Mouse (Mus musculus) intestine, embryonic 14.5 days (tissue): ENCODE data around the gene Farp1. TPM values are rescaled to one million over a fixed set of nuclear protein-coding genes. Genes with fewer than 3 reads are reported as not detected.

Experiments used
- ATAC-seq: fragments of 200-750 bp; cut with Nextera tagmentation; replicated peaks from 2 replicates; pipeline ENCODE4 v1.8.0; 2017; ENCODE audit warnings: low read depth, moderate number of reproducible peaks, moderate TSS enrichment, moderate library complexity; ENCODE audit not compliant: low FRiP score, low TSS enrichment
- DNase-seq: peaks from one replicate; pipeline ENCODE4 v3.0.0-alpha.2; 2018; ENCODE audit warnings: low spot score
- H3K27ac ChIP-seq: fragments of 300-500 bp; sonication (generic); 2 replicates; pipeline ENCODE4 v1.5.1; 2014; ENCODE audit warnings: low read depth, mild to moderate bottlenecking, control low read depth
- H3K27me3 ChIP-seq: fragments of 300-500 bp; sonication (generic); replicated peaks from 2 replicates; pipeline ENCODE4 v1.6.1; 2014; ENCODE audit warnings: low read length, control low read depth; ENCODE audit not compliant: control insufficient read depth, insufficient read depth
- H3K36me3 ChIP-seq: fragments of 300-500 bp; sonication (generic); 2 replicates; pipeline ENCODE4 v1.6.1; 2014; ENCODE audit warnings: low read length, control low read depth; ENCODE audit not compliant: control insufficient read depth, insufficient read depth
- H3K4me1 ChIP-seq: fragments of 300-500 bp; sonication (generic); replicated peaks from 2 replicates; pipeline ENCODE4 v1.6.1; 2014; ENCODE audit warnings: low read length, control low read depth, mixed read lengths; ENCODE audit not compliant: control insufficient read depth, insufficient read depth
- H3K4me2 ChIP-seq: fragments of 300-500 bp; sonication (generic); 2 replicates; pipeline ENCODE4 v1.6.1; 2014; ENCODE audit warnings: low read length
- H3K4me3 ChIP-seq: fragments of 300-500 bp; sonication (generic); 2 replicates; pipeline ENCODE4 v1.5.1; 2014; ENCODE audit warnings: low read depth, low read length, control low read depth, mixed read lengths
- H3K9ac ChIP-seq: fragments of 300-500 bp; sonication (generic); 2 replicates; pipeline ENCODE4 v1.6.1; 2014; ENCODE audit warnings: mild to moderate bottlenecking, low read length
- H3K9me3 ChIP-seq: fragments of 300-500 bp; sonication (generic); 2 replicates; pipeline ENCODE4 v1.6.1; 2016; ENCODE audit warnings: low read length, control low read depth; ENCODE audit not compliant: control insufficient read depth
- WGBS: fragments of 180-500 bp; shearing (Covaris S2); extraction: QIAGEN DNeasy Blood & Tissue Kit; methylation state at CpG from one replicate; pipeline ENCODE4 v1.1.7; 2014; 5-methylcytosine and 5-hydroxymethylcytosine counted together
- polyA plus RNA-seq: library from polyadenylated mRNA; unstranded; fragments of >200 nt; fragmentation: Nextera tagmentation; extraction: Ambion mirVana; gene quantifications from 2 replicates; pipeline ENCODE4 v1.2.1, GENCODE M21; 2014

The Farp1 gene
- polyA plus RNA-seq, result 25.9 and 26.1 TPM in 2 replicates

DNA sequence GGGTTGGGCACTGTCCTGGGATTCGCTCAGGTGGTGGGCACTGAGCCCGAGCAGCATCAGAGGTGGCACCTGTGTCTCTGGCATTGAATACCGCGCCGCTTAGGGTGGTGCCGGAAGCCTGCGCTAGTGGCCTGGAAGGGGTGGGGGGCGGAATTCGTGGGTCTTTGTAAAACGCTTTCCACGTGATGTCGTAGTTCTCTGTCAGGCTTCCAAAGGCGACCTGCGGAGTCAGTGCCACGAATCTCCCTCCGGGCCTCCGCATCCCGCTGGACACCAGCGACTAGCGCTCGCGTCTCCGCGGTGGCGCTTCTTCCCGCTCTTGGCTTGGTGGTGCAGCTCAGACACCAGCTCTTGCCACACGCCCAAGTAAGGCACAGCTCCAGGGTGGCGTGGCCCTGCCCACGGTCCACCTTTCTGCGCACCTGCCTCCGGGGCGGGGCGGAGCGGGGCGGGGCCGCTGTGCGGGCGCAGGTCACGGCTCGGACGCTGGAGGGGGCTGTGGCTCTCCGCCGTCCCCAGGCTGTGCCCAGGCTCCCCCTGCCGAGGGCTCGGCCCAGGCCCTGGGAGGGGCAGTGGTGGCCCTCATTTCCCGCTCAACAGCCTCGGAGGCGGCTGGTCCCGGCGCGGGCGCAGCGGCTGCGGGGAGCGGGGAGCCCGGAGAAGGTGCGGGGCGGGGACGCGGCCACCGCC lies at the start of gene Farp1:
Gene Farp1 (plus strand): TSS at position 228 of the 690 bp plus-strand sequence.
- Histone ChIP-seq H3K27ac (peak within 1 kb of the TSS; percentile 52), H3K4me3 (peak within 1 kb of the TSS; percentile 73), H3K4me1 (peaks cover 17% of the 10 kb centered on the region), H3K27me3 (no peaks in the 10 kb centered on the region), H3K4me2 (peak within 1 kb of the TSS; percentile 90), H3K36me3 (no peaks in the 10 kb centered on the region), H3K9me3 (no peaks in the 10 kb centered on the region), H3K9ac (peak within 1 kb of the TSS; percentile 72)
- peak; percentile 96 for ATAC-seq
- 2% methylated on average over 50 of the region's 61 CpGs for WGBS
- peak; percentile 92 for DNase-seq

DNA sequence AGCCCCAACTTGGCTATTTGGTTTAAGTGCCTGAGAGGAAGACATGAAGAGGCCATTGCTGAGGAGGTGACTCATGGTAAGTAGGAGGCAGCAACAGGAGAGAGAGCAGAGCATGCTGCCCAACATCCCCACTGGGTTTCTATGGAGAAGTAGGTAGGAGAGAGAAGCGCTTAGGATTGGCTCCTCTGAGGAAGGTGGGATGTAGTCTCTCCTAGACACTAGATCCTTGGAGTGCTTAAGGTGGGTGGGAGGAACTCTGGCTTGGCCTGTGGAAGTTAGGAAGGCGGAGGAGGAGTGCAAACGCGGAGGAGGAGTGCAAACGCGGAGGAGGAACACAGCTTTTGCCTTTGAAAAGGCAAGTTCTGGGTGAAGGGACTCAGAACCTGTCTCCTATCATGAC lies 45.9 kb upstream of the Farp1 start:
- WGBS, result 61% methylated on average over 6 of the region's 6 CpGs
- Histone ChIP-seq H3K27ac (no peak overlapping the region), H3K9me3 (no peaks in the 10 kb centered on the region), H3K36me3 (no peaks in the 10 kb centered on the region), H3K9ac (no peak overlapping the region), H3K4me2 (no peak overlapping the region), H3K4me3 (no peak overlapping the region), H3K4me1 (no peaks in the 10 kb centered on the region), H3K27me3 (no peaks in the 10 kb centered on the region)
- ATAC-seq (no peak), DNase-seq (no peak)

DNA sequence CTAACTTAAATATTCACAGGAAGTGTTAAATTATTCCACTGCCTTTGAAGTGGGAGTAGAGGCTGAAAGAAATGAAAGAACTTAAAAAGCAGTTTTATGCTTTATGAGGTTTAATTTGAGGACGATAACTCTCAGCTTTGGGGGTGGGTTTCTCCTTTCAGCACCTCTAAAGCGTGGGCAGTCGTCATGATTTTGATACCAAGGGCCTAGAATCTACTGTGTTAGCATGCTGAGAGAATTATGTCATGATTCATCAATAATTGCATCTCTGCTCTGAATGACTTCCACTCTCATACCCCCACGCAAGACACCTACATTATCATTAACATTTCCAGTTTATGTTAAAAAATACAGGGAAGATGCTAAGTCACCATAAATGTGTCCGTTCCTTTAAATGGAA lies 37.3 kb upstream of the Farp1 start:
- no peak overlapping the region for H3K27ac ChIP-seq
- WGBS, result 84% methylated on average over 5 of the region's 5 CpGs
- no peak overlapping the region for H3K4me2 ChIP-seq
- no peak overlapping the region for H3K9ac ChIP-seq
- ATAC-seq (no peak), DNase-seq (no peak)
- H3K36me3 ChIP-seq, result no peaks in the 10 kb centered on the region
- H3K4me1 ChIP-seq, result no peaks in the 10 kb centered on the region
- H3K9me3 ChIP-seq, result no peaks in the 10 kb centered on the region
- no peaks in the 10 kb centered on the region for H3K27me3 ChIP-seq
- no peak overlapping the region for H3K4me3 ChIP-seq

- H3K36me3 ChIP-seq, result no peaks in the 10 kb centered on the region
- no peak overlapping the region for H3K27ac ChIP-seq
- H3K4me3 ChIP-seq, result no peak overlapping the region
- ATAC-seq (no peak), DNase-seq (no peak)
- no peaks in the 10 kb centered on the region for H3K4me1 ChIP-seq
- no peaks in the 10 kb centered on the region for H3K9me3 ChIP-seq
- H3K9ac ChIP-seq, result no peak overlapping the region
- H3K27me3 ChIP-seq, result no peaks in the 10 kb centered on the region
- no peak overlapping the region for H3K4me2 ChIP-seq
- WGBS, result 45% methylated on average over 12 of the region's 12 CpGs
Measured at GRCm38 (mm10) chr14:121000561-121001340, 34.2 kb upstream of the Farp1 start.

GRCm38 (mm10) chr14:121005621-121006020 lies 29.4 kb upstream of the Farp1 start:
- 87% methylated on average over 6 of the region's 6 CpGs for whole genome bisulfite sequencing
- H3K4me3 ChIP-seq, result no peak overlapping the region
- no peaks in the 10 kb centered on the region for H3K9me3 ChIP-seq
- no peak overlapping the region for H3K4me2 ChIP-seq
- H3K9ac ChIP-seq, result no peak overlapping the region
- ATAC-seq, result no peak
- H3K4me1 ChIP-seq, result no peaks in the 10 kb centered on the region
- no peaks in the 10 kb centered on the region for H3K36me3 ChIP-seq
- no peak for DNase-seq
- H3K27me3 ChIP-seq, result no peaks in the 10 kb centered on the region
- no peak overlapping the region for H3K27ac ChIP-seq

GRCm38 (mm10) chr14:121006021-121006420 lies 29.0 kb upstream of the Farp1 start:
- no peak overlapping the region for H3K27ac ChIP-seq
- no peaks in the 10 kb centered on the region for H3K9me3 ChIP-seq
- no peaks in the 10 kb centered on the region for H3K36me3 ChIP-seq
- no peak overlapping the region for H3K4me3 ChIP-seq
- ATAC-seq (no peak), DNase-seq (no peak)
- H3K27me3 ChIP-seq, result no peaks in the 10 kb centered on the region
- WGBS, result 90% methylated on average over 8 of the region's 8 CpGs
- H3K9ac ChIP-seq, result no peak overlapping the region
- H3K4me1 ChIP-seq, result no peaks in the 10 kb centered on the region
- no peak overlapping the region for H3K4me2 ChIP-seq

DNA sequence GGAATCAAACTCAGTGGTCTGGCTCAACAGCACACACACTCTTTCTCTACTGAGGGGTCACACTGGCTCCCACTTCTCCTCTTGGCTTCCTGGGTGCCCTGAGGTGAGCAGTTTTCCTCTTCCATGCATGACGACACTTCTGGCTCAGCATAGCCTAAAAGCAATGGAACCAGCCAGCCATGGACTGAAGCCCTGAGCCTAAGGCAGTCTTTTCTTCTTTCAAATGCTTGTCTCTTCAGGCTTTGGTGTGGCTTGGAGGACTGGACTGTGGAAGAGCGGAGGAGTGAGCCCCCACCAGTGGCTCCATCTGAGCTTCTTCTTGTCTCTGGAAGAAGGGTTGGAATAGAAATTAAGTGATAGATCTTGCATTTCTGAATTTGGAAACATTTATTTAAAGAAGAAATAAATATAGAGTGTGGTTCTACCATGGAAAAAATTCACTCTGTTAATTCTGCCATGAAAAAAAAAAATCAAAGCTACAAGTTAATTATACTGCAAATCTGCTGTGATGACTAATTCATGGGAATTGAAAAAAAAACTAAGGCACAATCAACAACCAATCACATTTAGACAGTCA lies 19.8 kb upstream of the Farp1 start:
- no peak for DNase-seq
- Histone ChIP-seq H3K4me2 (no peak overlapping the region), H3K9me3 (no peaks in the 10 kb centered on the region), H3K9ac (no peak overlapping the region), H3K4me1 (no peaks in the 10 kb centered on the region), H3K4me3 (no peak overlapping the region), H3K27ac (no peak overlapping the region), H3K36me3 (no peaks in the 10 kb centered on the region), H3K27me3 (no peaks in the 10 kb centered on the region)
- WGBS, result 83% methylated on average over 2 of the region's 2 CpGs
- ATAC-seq, result no peak

- DNase-seq (no peak), ATAC-seq (no peak)
- H3K4me3 ChIP-seq, result no peak overlapping the region
- H3K4me1 ChIP-seq, result no peaks in the 10 kb centered on the region
- no peak overlapping the region for H3K9ac ChIP-seq
- WGBS, result 83% methylated on average over 5 of the region's 5 CpGs
- no peaks in the 10 kb centered on the region for H3K9me3 ChIP-seq
- H3K27ac ChIP-seq, result no peak overlapping the region
- no peaks in the 10 kb centered on the region for H3K27me3 ChIP-seq
- no peaks in the 10 kb centered on the region for H3K36me3 ChIP-seq
- H3K4me2 ChIP-seq, result no peak overlapping the region
Measured at GRCm38 (mm10) chr14:121022403-121022802, 12.6 kb upstream of the Farp1 start.
